Mouse (Mus musculus) heart, adult 2 months (tissue): ENCODE measurements around the gene Csrp1. TPM values are rescaled to one million over a fixed set of nuclear protein-coding genes. Genes with fewer than 3 reads are reported as not detected.

Experiments used
- DNase-seq, 2 experiments: peaks; one replicate each; pipeline ENCODE4 v3.0.0; 2021
- H3K27ac ChIP-seq: fragments of 200-600 bp; 2 replicates; pipeline ENCODE4 v1.8.1; 2022
- H3K27me3 ChIP-seq: fragments of 200-500 bp; 2 replicates; pipeline ENCODE4 v1.6.1; 2012; ENCODE audit warnings: mild to moderate bottlenecking, low read length, inconsistent platforms, mixed read lengths; ENCODE audit not compliant: control insufficient read depth, insufficient read depth
- H3K36me3 ChIP-seq: fragments of 200-500 bp; 2 replicates; pipeline ENCODE4 v1.6.1; 2012; ENCODE audit warnings: low read length, inconsistent platforms; ENCODE audit not compliant: control insufficient read depth, insufficient read depth
- H3K4me1 ChIP-seq: fragments of 200-500 bp; 2 replicates; pipeline ENCODE4 v1.6.1; 2011; ENCODE audit warnings: low read length; ENCODE audit not compliant: control insufficient read depth, insufficient read depth
- H3K4me3 ChIP-seq: fragments of 200-600 bp; 2 replicates; pipeline ENCODE4 v1.8.1; 2022
- H3K79me2 ChIP-seq: fragments of 200-500 bp; replicated peaks from 2 replicates; pipeline ENCODE4 v1.6.1; 2012; ENCODE audit warnings: mild to moderate bottlenecking, inconsistent platforms, low read length, moderate library complexity, mixed read lengths; ENCODE audit not compliant: control insufficient read depth, insufficient read depth
- H3K9ac ChIP-seq: fragments of 200-500 bp; 2 replicates; pipeline ENCODE4 v1.6.1; 2012; ENCODE audit warnings: low read depth, mild to moderate bottlenecking, control low read depth, inconsistent platforms, low read length, mixed read lengths
- CTCF ChIP-seq: fragments of 200-600 bp; IDR thresholded peaks from 2 replicates; pipeline ENCODE4 v1.8.1; 2022; ENCODE audit warnings: antibody characterized with exemption, mild to moderate bottlenecking, moderate library complexity
- EP300 ChIP-seq: fragments of 200-500 bp; IDR thresholded peaks from 2 replicates; pipeline ENCODE4 v1.6.1; 2011; ENCODE audit warnings: low read depth, low read length, control low read depth; ENCODE audit not compliant: insufficient read depth
- POLR2A ChIP-seq: fragments of 200-500 bp; IDR thresholded peaks from 2 replicates; pipeline ENCODE4 v1.6.1; 2011; ENCODE audit warnings: mild to moderate bottlenecking, low read depth, low read length, control low read depth; ENCODE audit not compliant: insufficient read depth
- WGBS: fragments of 180-500 bp; shearing (Covaris S2); methylation state at CpG from one replicate; pipeline ENCODE4 v1.1.7; 2018; 5-methylcytosine and 5-hydroxymethylcytosine counted together
- intact Hi-C: fragments of 180-260 bp; cut with DNase I; formaldehyde crosslinking; loops from one replicate; pipeline ENCODE4 v1.15.1; 2025
- polyA plus RNA-seq: library from polyadenylated mRNA; depleted of rRNA; stranded (reverse); fragments of >200 nt; gene quantifications from 2 replicates; pipeline ENCODE4 v1.2.3, GENCODE M21; 2012
- total RNA-seq, 2 experiments: library from RNA; stranded (reverse); gene quantifications; 2 replicates each; pipeline ENCODE4 v1.2.3; 2021

Gene Csrp1
- total and polyA plus RNA-seq, 3 experiments = 50.1 to 99.2 (median 50.5) TPM

DNA sequence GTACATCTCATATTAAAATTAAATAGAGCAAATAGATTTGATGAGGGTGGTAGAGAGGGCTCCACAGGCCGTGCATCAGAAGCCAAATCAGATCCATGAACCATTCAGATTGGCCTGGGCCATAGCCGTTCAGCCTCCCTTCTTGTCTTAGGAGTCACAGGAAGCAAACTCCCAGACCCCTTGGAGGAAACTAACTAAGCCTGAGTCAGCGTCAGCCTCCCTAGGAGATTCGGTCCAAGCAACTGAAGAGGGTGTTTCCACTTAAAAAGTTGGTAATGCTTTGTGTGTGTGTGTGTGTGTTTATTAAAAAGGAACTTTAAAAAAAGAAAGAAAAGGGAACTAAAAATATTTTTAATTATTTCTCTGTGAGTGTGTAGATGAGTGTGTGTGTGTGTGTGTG, 35.0 kb upstream of the Csrp1 start:
- H3K4me1 ChIP-seq = peaks cover 9% of the 10 kb centered on the region
- no peak overlapping the region for H3K4me3 ChIP-seq
- peaks cover 5% of the 10 kb centered on the region for H3K79me2 ChIP-seq
- peak in 1 of 2 experiments; percentile 45 for DNase-seq
- TF ChIP-seq POLR2A (no peak), EP300 (no peak), CTCF (no peak)
- H3K9ac ChIP-seq = no peak overlapping the region
- peak overlapping the region; percentile 3 for H3K27ac ChIP-seq
- WGBS = 27% methylated on average over 4 of the region's 4 CpGs
- intact Hi-C loops = no loop called here
- no peaks in the 10 kb centered on the region for H3K36me3 ChIP-seq
- no peaks in the 10 kb centered on the region for H3K27me3 ChIP-seq

DNA sequence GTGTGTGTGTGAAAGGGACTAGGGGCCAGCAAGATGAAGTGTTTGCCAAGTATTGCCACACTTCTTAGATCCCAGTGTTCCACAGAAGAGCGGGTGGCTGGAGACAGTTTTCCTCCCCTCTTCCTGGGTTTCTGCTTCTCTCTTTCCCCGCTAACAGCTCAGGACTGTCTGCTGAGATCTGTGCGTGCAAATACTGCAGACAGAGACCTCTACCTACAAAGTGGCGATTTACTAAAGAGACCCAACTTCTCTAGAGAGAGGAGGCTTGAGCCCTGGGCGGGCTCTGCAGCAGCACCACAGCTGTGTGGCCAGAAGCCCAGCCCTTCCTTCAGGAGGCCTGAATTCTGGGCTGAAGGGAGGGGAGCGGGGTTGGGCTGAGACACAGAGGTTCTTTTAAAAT, 34.5 kb upstream of the Csrp1 start:
- TF ChIP-seq POLR2A (no peak), EP300 (no peak), CTCF (no peak)
- DNase-seq = peak; percentile 62 to 63
- H3K27me3 ChIP-seq = no peaks in the 10 kb centered on the region
- no peak overlapping the region; the same call in 1 of the 2 replicates for H3K9ac ChIP-seq
- peaks cover 10% of the 10 kb centered on the region for H3K4me1 ChIP-seq
- peak overlapping the region; percentile 74 for H3K27ac ChIP-seq
- no peak overlapping the region; the same call in 1 of the 2 replicates for H3K4me3 ChIP-seq
- intact Hi-C loops = no loop called here
- peaks cover 5% of the 10 kb centered on the region for H3K79me2 ChIP-seq
- 42% methylated on average over 6 of the region's 6 CpGs for WGBS
- no peaks in the 10 kb centered on the region for H3K36me3 ChIP-seq

GRCm38 (mm10) chr1:135686792-135687510, 32.9 kb upstream of the Csrp1 start:
- TF ChIP-seq CTCF (no peak), EP300 (peak; percentile 61; the same call in 1 of the 2 replicates), POLR2A (peak; percentile 80)
- H3K27me3 ChIP-seq = no peaks in the 10 kb centered on the region
- peaks cover 3% of the 10 kb centered on the region; the same call in 1 of the 2 replicates for H3K79me2 ChIP-seq
- H3K27ac ChIP-seq = peak overlapping the region; percentile 74
- intact Hi-C loops = loop anchor here (1.0 kb wide), 1 partner anchor 13 kb away; no protein-coding TSS in a partner anchor
- peaks cover 19% of the 10 kb centered on the region for H3K4me1 ChIP-seq
- H3K4me3 ChIP-seq = peak overlapping the region; percentile 77
- H3K36me3 ChIP-seq = no peaks in the 10 kb centered on the region
- peak; percentile 76 for DNase-seq
- peak overlapping the region; percentile 88 for H3K9ac ChIP-seq
- WGBS = 2% methylated on average over 19 of the region's 19 CpGs

DNA sequence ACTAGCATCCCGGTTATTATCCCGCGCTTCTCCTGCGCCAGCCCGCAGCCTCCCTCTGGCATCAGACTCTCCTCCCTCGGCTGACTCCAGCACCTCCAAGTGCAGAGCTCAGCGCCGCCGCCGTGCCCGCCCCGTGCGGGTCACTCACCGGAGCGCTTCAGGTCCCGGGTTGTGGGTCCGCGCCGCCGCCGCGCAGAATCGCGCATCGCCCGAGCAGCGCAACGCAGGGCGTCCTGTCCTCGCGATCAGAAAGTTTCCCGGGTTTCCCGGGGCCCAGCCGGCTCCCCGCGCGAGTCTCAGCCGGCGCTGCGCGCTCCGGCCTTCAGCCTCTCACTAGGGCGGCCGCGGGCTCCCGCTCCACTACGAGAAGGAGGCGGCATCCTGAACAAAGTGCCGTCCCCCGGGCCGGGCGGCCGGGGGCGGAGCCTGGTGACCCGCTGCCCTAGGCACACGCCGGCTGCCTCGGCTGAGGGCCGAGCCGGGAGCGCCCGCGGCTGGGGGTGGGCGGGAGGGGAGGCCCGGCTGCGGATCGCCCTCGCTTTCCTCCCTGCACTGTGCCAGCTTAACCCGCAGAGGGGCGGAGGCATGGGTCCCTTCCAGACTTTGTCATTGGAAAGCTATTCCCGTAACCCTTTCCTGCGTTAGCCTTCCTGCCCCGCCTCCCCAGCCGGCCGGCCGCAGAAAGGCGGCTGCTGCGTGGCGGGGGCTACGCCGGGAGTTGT, 31.9 kb upstream of the Csrp1 start:
- peak; percentile 92 to 93 for DNase-seq
- Histone ChIP-seq H3K4me3 (peak overlapping the region; percentile 77), H3K36me3 (no peaks in the 10 kb centered on the region), H3K27ac (peak overlapping the region; percentile 97), H3K4me1 (peaks cover 20% of the 10 kb centered on the region), H3K9ac (peak overlapping the region; percentile 88), H3K79me2 (peaks cover 3% of the 10 kb centered on the region; the same call in 1 of the 2 replicates), H3K27me3 (no peaks in the 10 kb centered on the region)
- intact Hi-C loops = loop anchor here (1.0 kb wide), 1 partner anchor 14 kb away; no protein-coding TSS in a partner anchor
- peak; percentile 65 for TF ChIP-seq POLR2A
- 0 out of 2 replicates have a peak, but pooled peaks have one; percentile 8 for TF ChIP-seq CTCF
- TF ChIP-seq EP300 = 0 out of 2 replicates have a peak, but pooled peaks have one; percentile 15
- under 1% methylated on average over 76 of the region's 81 CpGs for WGBS

- Histone ChIP-seq H3K27ac (peak overlapping the region; percentile 97), H3K79me2 (no peaks in the 10 kb centered on the region), H3K36me3 (no peaks in the 10 kb centered on the region), H3K27me3 (no peaks in the 10 kb centered on the region), H3K4me1 (peaks cover 20% of the 10 kb centered on the region), H3K9ac (peak overlapping the region; percentile 32), H3K4me3 (peak overlapping the region; percentile 77)
- intact Hi-C loops = no loop called here
- peak in 1 of 2 experiments; percentile 36 for DNase-seq
- WGBS = 38% methylated on average over 6 of the region's 6 CpGs
- TF ChIP-seq CTCF (no peak), POLR2A (no peak), EP300 (no peak)
Observed at GRCm38 (mm10) chr1:135688686-135689085, 31.2 kb upstream of the Csrp1 start.
